Mouse (Mus musculus) liver, postnatal 0 days (tissue): ENCODE results near the gene Kcnq5.

Experiments
- CTCF ChIP-seq: sonication (generic); IDR thresholded peaks from 2 replicates; pipeline ENCODE4 v1.5.1; 2016; ENCODE audit warnings: antibody characterized with exemption, low read depth
- EP300 ChIP-seq: IDR thresholded peaks from 2 replicates; pipeline ENCODE4 v1.6.1; 2016; ENCODE audit warnings: antibody characterized with exemption, low read depth, mild to moderate bottlenecking

GRCm38 (mm10) chr1:21883747-21884146 is 78.0 kb downstream of the Kcnq5 start:
- TF ChIP-seq CTCF (no peak), EP300 (no peak)
